Comparison of ENCODE assay signal across 13 mouse cellular contexts in the genomic region with DNA sequence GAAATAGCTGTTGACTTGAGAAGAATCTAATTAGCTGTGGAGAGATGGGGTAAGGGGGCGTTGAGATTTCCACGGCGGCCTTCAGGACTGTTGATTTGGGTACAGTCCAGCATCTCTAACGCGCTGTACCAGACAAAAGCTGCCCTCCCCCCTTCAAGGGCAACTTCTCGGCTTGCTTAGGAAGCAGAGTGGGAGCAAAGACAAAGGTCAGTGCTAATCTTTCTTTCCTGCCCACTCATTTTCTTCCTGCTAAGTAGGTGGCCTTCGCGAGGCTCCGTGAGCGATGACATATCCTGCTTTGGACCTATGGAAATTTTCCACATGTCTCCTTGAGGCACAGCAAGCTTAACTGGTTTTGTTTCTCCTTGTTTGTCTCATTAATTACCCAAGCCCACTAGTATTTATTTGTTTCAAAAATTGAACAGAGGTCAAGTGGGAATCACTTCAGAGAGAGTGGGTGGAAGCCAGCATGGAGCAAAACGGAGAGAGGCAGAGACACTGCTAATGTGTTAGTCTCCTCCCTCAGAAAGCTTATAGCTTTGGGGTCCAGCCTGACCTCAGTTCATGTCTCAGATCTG. TPM values are rescaled to one million over a fixed set of nuclear protein-coding genes. Genes with fewer than 3 reads are reported as not detected.
DNase-seq lines count a peak whose midpoint lies in the region; ATAC-seq and TF ChIP-seq lines count a peak whose summit lies in the region.
"Had no signal": no experiment of that assay in that cellular context is flagged by ENCODE, and none has a peak within 500 bp of the region (broad histone marks: within the 10 kb centered on the region; RNA-seq: fewer than 3 reads in every experiment).

No protein-coding gene starts in this region.

- WGBS in heart, embryonic 10.5 days: 28% methylated on average over 11 of the region's 11 CpGs

- no peak overlapping the region for H3K4me3 ChIP-seq in heart, embryonic 10.5 days
- peak overlapping the region; percentile 70; the same call in 1 of the 2 replicates for H3K4me3 ChIP-seq in testis, adult 2 months (ENCODE audit: control insufficient read depth, low read depth, low read length)
- H3K4me3 ChIP-seq: erythroblast, embryonic 14.5 days; left cerebral cortex, adult 2 months; neural tube, embryonic 15.5 days had no signal

- TF ChIP-seq POLR2A in testis, adult 2 months (IDR thresholded peaks at IDR 0.05; ENCODE audit: control insufficient read depth, low read depth, low read length): no peak

- no peaks in the 10 kb centered on the region for H3K27me3 ChIP-seq in heart, embryonic 10.5 days (ENCODE audit: insufficient read depth, poor library complexity, severe bottlenecking)
- H3K27me3 ChIP-seq in testis, adult 2 months (ENCODE audit: control insufficient read depth, insufficient read depth, low read length): no peaks in the 10 kb centered on the region
- H3K27me3 ChIP-seq: neural tube, embryonic 15.5 days had no signal

- H3K36me3 ChIP-seq in heart, embryonic 10.5 days: 0 out of 2 replicates have a peak, but pooled peaks cover 1% of the 10 kb centered on the region
- no peaks in the 10 kb centered on the region for H3K36me3 ChIP-seq in testis, adult 2 months (ENCODE audit: control insufficient read depth, insufficient read depth, low read length)
- H3K36me3 ChIP-seq: neural tube, embryonic 15.5 days had no signal

- no peak for DNase-seq in heart, embryonic 10.5 days (ENCODE audit: low spot score)
- no peak for DNase-seq in heart, adult 18-20 months
- DNase-seq in ovary, adult 18-20 months (ENCODE audit: low spot score): peak; percentile 88
- no peak for DNase-seq in ovary, postnatal 10 days (ENCODE audit: low spot score)
- peak; percentile 40 to 64 for DNase-seq in kidney, postnatal 4 days
- DNase-seq in spleen, postnatal 14 days (ENCODE audit: low spot score in 2 of 2): no peak
- DNase-seq: cerebellum, adult 18-20 months; thymus, adult 2 months had no signal

- peaks cover 52% of the 10 kb centered on the region for H3K4me1 ChIP-seq in heart, embryonic 10.5 days
- H3K4me1 ChIP-seq in testis, adult 2 months (ENCODE audit: control insufficient read depth, insufficient read depth, low read length): peaks cover 13% of the 10 kb centered on the region

- no peak for TF ChIP-seq CTCF in testis, adult 2 months (IDR thresholded peaks at IDR 0.05; ENCODE audit: control insufficient read depth, insufficient read depth, insufficient replicate concordance, low read depth, low read length)

- no peak for ATAC-seq in activated CD4-positive, CD25-positive, alpha-beta regulatory T cell, adult 4 months

- H3K27ac ChIP-seq in heart, embryonic 10.5 days: peak overlapping the region; percentile 45; the same call in 1 of the 2 replicates
- H3K27ac ChIP-seq in testis, adult 2 months (ENCODE audit: control insufficient read depth, insufficient read depth, low read depth, low read length): peak overlapping the region; percentile 84
- H3K27ac ChIP-seq: left cerebral cortex, adult 2 months; neural tube, embryonic 15.5 days had no signal

- H3K9me3 ChIP-seq in heart, embryonic 10.5 days: no peaks in the 10 kb centered on the region
- H3K9me3 ChIP-seq: neural tube, embryonic 15.5 days had no signal

RNA-seq across cellular contexts. Expression of a gene that starts 25.2 kb away (rescaled TPM):
- polyA plus RNA-seq in heart, embryonic 10.5 days (2016; fragmentation: Nextera tagmentation; extraction: Ambion mirVana): 3.8 and 6.8 TPM in 2 replicates
- total RNA-seq in heart, adult 18-20 months (2021): 1 to 10 TPM; 3.1 to 3.8 TPM
- 2.8 and 3.4 TPM in 2 replicates for polyA plus RNA-seq in testis, adult 2 months (2012; rRNA removed)
- polyA plus RNA-seq in activated CD4-positive, CD25-positive, alpha-beta regulatory T cell, adult 4 months (2017; shearing (Covaris generic)): not detected
- polyA plus RNA-seq: erythroblast, embryonic 14.5 days had no signal

Comparison
In these comparisons a context has a peak if more than half of its experiments do, and no peak if none do; other contexts are left out.
1. DNase-seq: peak in ovary, adult 18-20 months (single experiment) and kidney, postnatal 4 days (2 of 2); none in heart, embryonic 10.5 days (single experiment), heart, adult 18-20 months (0 of 2), ovary, postnatal 10 days (single experiment) and spleen, postnatal 14 days (0 of 2).